Mouse (Mus musculus) midbrain, postnatal 0 days (tissue): ENCODE data around the gene Fmnl3. TPM values are rescaled to one million over a fixed set of nuclear protein-coding genes. Genes with fewer than 3 reads are reported as not detected.
A peak's percentile ranks its signal among the peaks of the same experiment; 100 is the strongest.
"Not testable (repeated sequence)": the region's sequence is repeated elsewhere in the genome, so short reads cannot be mapped to it uniquely, and the experiment has no call there.

Experiments used
- ATAC-seq: fragments of 200-750 bp; cut with Nextera tagmentation; 2 replicates; pipeline ENCODE4 v1.8.0; 2017; ENCODE audit warnings: moderate number of reproducible peaks, mild to moderate bottlenecking, moderate TSS enrichment, moderate library complexity; ENCODE audit not compliant: low FRiP score
- DNase-seq: peaks from one replicate; pipeline ENCODE4 v3.0.0-alpha.2; 2015; ENCODE audit warnings: low spot score
- H3K27ac ChIP-seq: fragments of 300-500 bp; sonication (generic); 2 replicates; pipeline ENCODE4 v1.5.1; 2014; ENCODE audit warnings: low read depth, mild to moderate bottlenecking, low read length, mixed read lengths
- H3K27me3 ChIP-seq: fragments of 300-500 bp; sonication (generic); 2 replicates; pipeline ENCODE4 v1.6.1; 2014; ENCODE audit warnings: low read length, control low read depth, mixed read lengths; ENCODE audit not compliant: insufficient read depth
- H3K36me3 ChIP-seq: fragments of 300-500 bp; sonication (generic); 2 replicates; pipeline ENCODE4 v1.6.1; 2014; ENCODE audit warnings: low read length, control low read depth, mixed read lengths; ENCODE audit not compliant: insufficient read depth
- H3K4me1 ChIP-seq: fragments of 300-500 bp; sonication (generic); 2 replicates; pipeline ENCODE4 v1.6.1; 2014; ENCODE audit warnings: mild to moderate bottlenecking, control low read depth, antibody characterized with exemption, low read length, mixed read lengths; ENCODE audit not compliant: insufficient read depth
- H3K4me2 ChIP-seq: fragments of 300-500 bp; sonication (generic); 2 replicates; pipeline ENCODE4 v1.6.1; 2014; ENCODE audit warnings: low read depth, mild to moderate bottlenecking, low read length, mixed read lengths; ENCODE audit not compliant: poor library complexity, severe bottlenecking
- H3K4me3 ChIP-seq: fragments of 300-500 bp; sonication (generic); 2 replicates; pipeline ENCODE4 v1.5.1; 2014; ENCODE audit warnings: low read depth, mild to moderate bottlenecking, low read length, moderate library complexity
- H3K9ac ChIP-seq: fragments of 300-500 bp; sonication (generic); replicated peaks from 2 replicates; pipeline ENCODE4 v1.6.1; 2014; ENCODE audit warnings: mild to moderate bottlenecking, low read length, moderate library complexity, mixed read lengths; ENCODE audit not compliant: poor library complexity, severe bottlenecking
- H3K9me3 ChIP-seq: fragments of 300-500 bp; sonication (generic); 2 replicates; pipeline ENCODE4 v1.6.1; 2016; ENCODE audit warnings: low read length, control low read depth
- CTCF ChIP-seq: IDR thresholded peaks from 2 replicates; pipeline ENCODE4 v1.5.1; 2016; ENCODE audit warnings: antibody characterized with exemption, mild to moderate bottlenecking
- WGBS: fragments of 180-500 bp; shearing (Covaris S2); extraction: QIAGEN DNeasy Blood & Tissue Kit; methylation state at CpG from one replicate; pipeline ENCODE4 v1.1.7; 2014; 5-methylcytosine and 5-hydroxymethylcytosine counted together
- polyA plus RNA-seq: library from polyadenylated mRNA; unstranded; fragments of >200 nt; fragmentation: Nextera tagmentation; extraction: Ambion mirVana; gene quantifications from 2 replicates; pipeline ENCODE4 v1.2.1, GENCODE M21; 2015
- total RNA-seq: library from RNA; depleted of rRNA; stranded (reverse); fragments of >200 nt; gene quantifications from 2 replicates; pipeline ENCODE4 v1.2.3, GENCODE M21; 2014

The Fmnl3 gene
- total and polyA plus RNA-seq, 2 experiments from 2014 or later = 9.8 to 15.5 TPM

DNA sequence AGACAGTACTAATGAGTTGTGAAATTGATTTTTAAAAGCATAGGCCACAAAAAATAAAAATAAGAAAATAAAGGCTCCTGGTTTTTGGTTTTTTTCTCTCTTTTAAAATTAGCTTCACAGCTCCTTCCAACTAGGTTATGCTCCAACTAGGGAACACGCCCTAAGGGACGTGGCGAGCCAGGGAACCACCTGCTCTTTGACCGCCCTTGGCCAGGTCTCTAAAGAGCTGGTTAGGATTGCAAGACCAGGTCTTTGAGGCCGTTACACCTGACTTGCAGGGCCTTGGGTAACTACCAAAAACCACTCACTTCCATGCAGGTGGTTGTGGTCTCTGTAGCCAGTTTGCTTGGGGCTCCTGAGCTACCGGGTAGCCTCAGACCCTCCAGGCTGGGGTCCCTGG lies 21.7 kb upstream of the Fmnl3 start:
- Histone ChIP-seq H3K27me3 (no peaks in the 10 kb centered on the region), H3K36me3 (no peaks in the 10 kb centered on the region), H3K9me3 (no peaks in the 10 kb centered on the region), H3K4me1 (peaks cover 16% of the 10 kb centered on the region), H3K4me2 (peak overlapping the region; percentile 52), H3K27ac (peak overlapping the region; percentile 71), H3K4me3 (peak overlapping the region; percentile 86), H3K9ac (0 out of 2 replicates have a peak overlapping the region, but pooled peaks have one; percentile 36)
- ATAC-seq (no peak), DNase-seq (no peak)
- WGBS = 87% methylated on average over 6 of the region's 6 CpGs
- no peak for TF ChIP-seq CTCF

DNA sequence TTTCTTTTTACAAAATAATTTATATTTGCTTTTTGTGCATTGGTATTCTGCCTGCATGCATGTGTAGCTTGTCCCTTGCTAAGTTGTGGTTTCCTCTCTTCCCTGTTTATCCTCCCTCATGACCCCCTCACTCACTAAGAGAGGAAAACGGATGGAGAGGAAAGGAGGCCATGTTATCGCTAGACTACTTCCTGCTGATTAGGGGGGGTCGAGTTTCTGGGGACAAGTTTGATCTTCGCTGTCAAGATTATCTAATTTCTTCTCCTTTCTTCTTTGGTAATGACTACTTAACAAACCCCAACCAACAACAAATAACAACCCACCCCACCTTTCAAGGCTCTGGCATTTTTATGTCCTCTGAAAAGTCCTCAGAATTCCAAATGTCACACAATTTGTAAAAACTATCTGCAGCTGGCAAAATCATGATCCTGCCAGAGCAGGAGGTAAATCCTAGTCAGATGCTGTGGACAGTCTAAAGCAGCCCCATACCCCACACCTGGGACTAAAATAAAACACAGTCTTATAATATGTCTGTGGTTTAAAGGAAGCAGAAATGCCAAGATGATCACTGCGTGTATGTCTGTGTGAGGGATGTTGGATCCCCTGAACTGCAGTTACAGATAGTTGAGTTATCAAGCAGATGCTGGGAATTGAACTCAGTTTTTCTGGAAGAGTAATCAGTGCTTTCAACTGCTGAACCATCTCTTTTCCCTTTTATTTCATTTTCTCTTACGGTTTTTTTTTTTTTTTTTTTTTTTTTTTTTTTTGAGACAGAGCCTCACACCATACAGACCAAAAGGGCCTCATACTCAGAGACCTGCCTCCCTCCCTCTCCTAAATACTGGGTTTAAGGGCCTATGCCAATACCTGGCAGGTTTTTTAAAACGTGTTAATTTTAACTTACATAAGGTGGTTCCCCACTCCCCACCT lies 20.5 kb upstream of the Fmnl3 start:
- Histone ChIP-seq H3K4me2 (no peak overlapping the region), H3K36me3 (no peaks in the 10 kb centered on the region), H3K9me3 (no peaks in the 10 kb centered on the region), H3K4me1 (peaks cover 16% of the 10 kb centered on the region), H3K4me3 (no peak overlapping the region), H3K9ac (no peak overlapping the region), H3K27ac (no peak overlapping the region), H3K27me3 (no peaks in the 10 kb centered on the region)
- no peak for TF ChIP-seq CTCF
- ATAC-seq (no peak), DNase-seq (no peak)
- WGBS = 73% methylated on average over 7 of the region's 7 CpGs

GRCm38 (mm10) chr15:99387976-99388375 lies 17.7 kb upstream of the Fmnl3 start:
- ATAC-seq (no peak), DNase-seq (no peak)
- Histone ChIP-seq H3K9ac (no peak overlapping the region), H3K27me3 (no peaks in the 10 kb centered on the region), H3K9me3 (no peaks in the 10 kb centered on the region), H3K4me1 (no peaks in the 10 kb centered on the region), H3K27ac (no peak overlapping the region), H3K4me2 (no peak overlapping the region), H3K4me3 (no peak overlapping the region), H3K36me3 (no peaks in the 10 kb centered on the region)
- 59% methylated on average over 4 of the region's 4 CpGs for WGBS
- TF ChIP-seq CTCF = no peak

- Histone ChIP-seq H3K4me1 (no peaks in the 10 kb centered on the region), H3K4me2 (no peak overlapping the region), H3K36me3 (no peaks in the 10 kb centered on the region), H3K4me3 (no peak overlapping the region), H3K9ac (no peak overlapping the region), H3K27me3 (no peaks in the 10 kb centered on the region), H3K27ac (no peak overlapping the region), H3K9me3 (no peaks in the 10 kb centered on the region)
- ATAC-seq = no peak
- WGBS = 79% methylated on average over 3 of the region's 3 CpGs
- TF ChIP-seq CTCF = no peak
- DNase-seq = no peak
Observed at GRCm38 (mm10) chr15:99386796-99387195, 16.5 kb upstream of the Fmnl3 start.

DNA sequence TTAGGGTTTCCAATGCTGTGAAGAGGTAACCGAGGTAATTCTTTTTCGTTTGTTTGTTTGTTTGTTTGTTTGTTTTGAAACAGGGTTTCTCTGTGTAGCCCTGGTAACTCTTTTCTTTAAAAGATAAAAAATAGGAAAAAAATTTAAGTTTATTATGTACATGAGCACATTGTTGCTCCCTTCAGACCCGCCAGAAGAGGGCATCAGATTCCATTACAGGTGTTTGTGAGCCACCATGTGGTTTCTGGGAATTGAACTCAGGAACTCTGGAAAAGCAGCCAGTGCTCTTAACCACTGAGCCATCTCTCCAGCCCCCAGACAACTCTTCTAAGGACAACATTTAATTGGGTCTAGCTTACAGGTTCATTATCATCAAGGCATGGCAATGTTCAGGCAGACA lies 15.8 kb upstream of the Fmnl3 start:
- not testable (repeated sequence) for H3K4me3 ChIP-seq, H3K27me3 ChIP-seq, DNase-seq, H3K9ac ChIP-seq, H3K9me3 ChIP-seq, H3K4me1 ChIP-seq, H3K36me3 ChIP-seq, H3K4me2 ChIP-seq, H3K27ac ChIP-seq, ATAC-seq
- WGBS = 73% methylated on average over 3 of the region's 3 CpGs
- TF ChIP-seq CTCF = peak; percentile 27

- no peak overlapping the region for H3K4me2 ChIP-seq
- no peak for DNase-seq
- H3K36me3 ChIP-seq = no peaks in the 10 kb centered on the region
- no peak for TF ChIP-seq CTCF
- H3K27me3 ChIP-seq = no peaks in the 10 kb centered on the region
- WGBS = 76% methylated on average over 6 of the region's 6 CpGs
- H3K27ac ChIP-seq = no peak overlapping the region
- no peak overlapping the region for H3K4me3 ChIP-seq
- no peaks in the 10 kb centered on the region for H3K9me3 ChIP-seq
- H3K9ac ChIP-seq = no peak overlapping the region
- H3K4me1 ChIP-seq = no peaks in the 10 kb centered on the region
- ATAC-seq = no peak
Observed at GRCm38 (mm10) chr15:99384071-99384470, 13.8 kb upstream of the Fmnl3 start.
